Mouse (Mus musculus): ENCODE results near the gene Idi2. TPM values are rescaled to one million over a fixed set of nuclear protein-coding genes. Genes with fewer than 3 reads are reported as not detected.

The Idi2 gene
- polyA plus RNA-seq, 1 experiment from 2014 or later, result not detected

DNA sequence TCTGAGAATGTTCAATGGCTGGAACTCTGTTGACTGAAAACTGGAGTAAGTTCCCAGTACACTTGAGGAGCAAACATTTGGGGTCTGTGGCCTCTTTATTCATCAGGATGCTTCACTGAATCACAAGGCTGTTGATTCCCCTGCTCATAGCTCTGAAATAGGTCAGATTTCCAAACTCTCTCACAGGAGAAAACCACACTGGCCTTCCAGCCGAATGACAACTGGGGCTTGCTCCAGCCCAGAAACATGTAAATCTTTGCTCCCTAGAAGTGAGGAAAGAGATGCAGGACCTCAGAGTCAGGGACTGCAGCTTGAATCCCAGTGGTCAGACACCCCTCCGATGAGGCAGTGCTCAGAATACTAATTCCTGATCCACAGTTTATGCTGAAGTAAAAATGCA, 50.6 kb downstream of the Idi2 start:
- 0 out of 2 replicates have a peak, but pooled peaks cover 2% of the 10 kb centered on the region for H3K27me3 ChIP-seq
- ATAC-seq, result no peak
- WGBS, result 87% methylated on average over 2 of the region's 2 CpGs

More for the DNA sequence above, 50.6 kb downstream of the Idi2 start:
- no peak overlapping the region for H3K27ac ChIP-seq
- H3K36me3 ChIP-seq, result no peaks in the 10 kb centered on the region
- no peaks in the 10 kb centered on the region for H3K4me1 ChIP-seq (replicated peaks)
- H3K9me3 ChIP-seq, result no peaks in the 10 kb centered on the region
- no peak overlapping the region for H3K4me3 ChIP-seq (replicated peaks)
- H3K4me2 ChIP-seq (replicated peaks), result no peak overlapping the region
- H3K9ac ChIP-seq (replicated peaks), result no peak overlapping the region

Small RNAs within 50 kb of the gene (microRNA-seq; reads per million reads assigned to microRNA genes)
- gene Gm22750, result not detected

Other genes starting within 250 kb of the Idi2 start
- gene Wdr37, start 81.0 kb upstream of the Idi2 start, polyA plus RNA-seq (2015; fragmentation: Nextera tagmentation; extraction: Ambion mirVana), result 56.6 and 58.0 TPM in 2 replicates
- gene Idi1, start 67.4 kb upstream of the Idi2 start, polyA plus RNA-seq (2015; fragmentation: Nextera tagmentation; extraction: Ambion mirVana), result 98.9 and 109 TPM in 2 replicates
- gene Gm9745, start 4.6 kb upstream of the Idi2 start, polyA plus RNA-seq (2015; fragmentation: Nextera tagmentation; extraction: Ambion mirVana), result not detected in 2 replicates
- gene Gtpbp4, start 43.2 kb downstream of the Idi2 start, polyA plus RNA-seq (2015; fragmentation: Nextera tagmentation; extraction: Ambion mirVana), result 91.7 and 96.5 TPM in 2 replicates
- gene Larp4b, start 141.0 kb downstream of the Idi2 start, polyA plus RNA-seq (2015; fragmentation: Nextera tagmentation; extraction: Ambion mirVana), result 34.1 and 36.1 TPM in 2 replicates